Mouse (Mus musculus): Measurements from ENCODE around the gene Vpreb3. TPM values are rescaled to one million over a fixed set of nuclear protein-coding genes. Genes with fewer than 3 reads are reported as not detected.

Gene Vpreb3
- polyA plus RNA-seq, 1 experiment from 2014 or later = 1.6 TPM

GRCm38 (mm10) chr10:75926396-75926795 lies 16.5 kb upstream of the Vpreb3 start:
- peaks cover 19% of the 10 kb centered on the region for H3K4me1 ChIP-seq (replicated peaks; ENCODE audit: control insufficient read depth, insufficient read depth, low read length)
- WGBS = 84% methylated on average over 13 of the region's 13 CpGs
- peaks cover 10% of the 10 kb centered on the region; the same call in 1 of the 2 replicates for H3K36me3 ChIP-seq (replicated peaks; ENCODE audit: control insufficient read depth, insufficient read depth)
- H3K4me2 ChIP-seq (replicated peaks) = no peak overlapping the region
- H3K27me3 ChIP-seq (ENCODE audit: control insufficient read depth, insufficient read depth, low read length) = no peaks in the 10 kb centered on the region
- H3K9me3 ChIP-seq (ENCODE audit: control insufficient read depth, low read length) = no peaks in the 10 kb centered on the region
- no peak for DNase-seq (ENCODE audit: low spot score)
- H3K9ac ChIP-seq = no peak overlapping the region
- ATAC-seq (ENCODE audit: low FRiP score) = no peak
- H3K4me3 ChIP-seq (replicated peaks; ENCODE audit: low read length) = no peak overlapping the region
- H3K27ac ChIP-seq = no peak overlapping the region

- H3K9ac ChIP-seq = no peak overlapping the region
- H3K4me1 ChIP-seq (replicated peaks; ENCODE audit: control insufficient read depth, insufficient read depth, low read length) = peaks cover 22% of the 10 kb centered on the region
- no peak for DNase-seq (ENCODE audit: low spot score)
- peaks cover 10% of the 10 kb centered on the region; the same call in 1 of the 2 replicates for H3K36me3 ChIP-seq (replicated peaks; ENCODE audit: control insufficient read depth, insufficient read depth)
- H3K27ac ChIP-seq = no peak overlapping the region
- ATAC-seq (ENCODE audit: low FRiP score) = no peak
- H3K4me3 ChIP-seq (replicated peaks; ENCODE audit: low read length) = no peak overlapping the region
- H3K4me2 ChIP-seq (replicated peaks) = peak overlapping the region; percentile 91; the same call in 1 of the 2 replicates
- no peaks in the 10 kb centered on the region for H3K9me3 ChIP-seq (ENCODE audit: control insufficient read depth, low read length)
- no peaks in the 10 kb centered on the region for H3K27me3 ChIP-seq (ENCODE audit: control insufficient read depth, insufficient read depth, low read length)
- WGBS = 22% methylated on average over 5 of the region's 6 CpGs
Observed at GRCm38 (mm10) chr10:75930304-75930703, 12.6 kb upstream of the Vpreb3 start.

- Histone ChIP-seq H3K27me3 (ENCODE audit: control insufficient read depth, insufficient read depth, low read length) (0 out of 2 replicates have a peak, but pooled peaks cover under 1% of the 10 kb centered on the region), H3K9me3 (ENCODE audit: control insufficient read depth, low read length) (no peaks in the 10 kb centered on the region), H3K27ac (no peak overlapping the region), H3K4me2 (replicated peaks) (peak overlapping the region; percentile 91), H3K36me3 (replicated peaks; ENCODE audit: control insufficient read depth, insufficient read depth) (peaks cover 10% of the 10 kb centered on the region; the same call in 1 of the 2 replicates), H3K9ac (peak overlapping the region; percentile 80; the same call in 1 of the 2 replicates), H3K4me3 (replicated peaks; ENCODE audit: low read length) (peak overlapping the region; percentile 49), H3K4me1 (replicated peaks; ENCODE audit: control insufficient read depth, insufficient read depth, low read length) (peaks cover 29% of the 10 kb centered on the region)
- ATAC-seq (ENCODE audit: low FRiP score) = no peak
- DNase-seq (ENCODE audit: low spot score) = no peak
- 26% methylated on average over 7 of the region's 7 CpGs for WGBS
Observed at GRCm38 (mm10) chr10:75931311-75931710, 11.5 kb upstream of the Vpreb3 start.

- peaks cover 9% of the 10 kb centered on the region; the same call in 1 of the 2 replicates for H3K27me3 ChIP-seq (ENCODE audit: control insufficient read depth, insufficient read depth, low read length)
- H3K4me1 ChIP-seq (replicated peaks; ENCODE audit: control insufficient read depth, insufficient read depth, low read length) = peaks cover 30% of the 10 kb centered on the region
- DNase-seq (ENCODE audit: low spot score) (no peak), ATAC-seq (ENCODE audit: low FRiP score) (peak; percentile 39; the same call in 1 of the 2 replicates)
- peak overlapping the region; percentile 80 for H3K9ac ChIP-seq
- H3K27ac ChIP-seq = no peak overlapping the region
- peak overlapping the region; percentile 91 for H3K4me2 ChIP-seq (replicated peaks)
- WGBS = under 1% methylated on average over 36 of the region's 44 CpGs
- H3K9me3 ChIP-seq (ENCODE audit: control insufficient read depth, low read length) = no peaks in the 10 kb centered on the region
- H3K36me3 ChIP-seq (replicated peaks; ENCODE audit: control insufficient read depth, insufficient read depth) = 0 out of 2 replicates have a peak, but pooled peaks cover 10% of the 10 kb centered on the region
- H3K4me3 ChIP-seq (replicated peaks; ENCODE audit: low read length) = peak overlapping the region; percentile 49
Observed at GRCm38 (mm10) chr10:75932081-75932678, 10.7 kb upstream of the Vpreb3 start.

- H3K36me3 ChIP-seq (replicated peaks; ENCODE audit: control insufficient read depth, insufficient read depth) = 0 out of 2 replicates have a peak, but pooled peaks cover 3% of the 10 kb centered on the region
- no peak for DNase-seq (ENCODE audit: low spot score)
- ATAC-seq (ENCODE audit: low FRiP score) = no peak
- H3K4me1 ChIP-seq (replicated peaks; ENCODE audit: control insufficient read depth, insufficient read depth, low read length) = peaks cover 30% of the 10 kb centered on the region
- H3K9ac ChIP-seq = peak within 1 kb of the TSS; percentile 80
- no peak within 1 kb of the TSS for H3K27ac ChIP-seq
- no peaks in the 10 kb centered on the region for H3K9me3 ChIP-seq (ENCODE audit: control insufficient read depth, low read length)
- peak within 1 kb of the TSS; percentile 91 for H3K4me2 ChIP-seq (replicated peaks)
- peak within 1 kb of the TSS; percentile 49 for H3K4me3 ChIP-seq (replicated peaks; ENCODE audit: low read length)
- H3K27me3 ChIP-seq (ENCODE audit: control insufficient read depth, insufficient read depth, low read length) = peaks cover 11% of the 10 kb centered on the region; the same call in 1 of the 2 replicates
- WGBS = 23% methylated on average over 6 of the region's 6 CpGs
Observed at GRCm38 (mm10) chr10:75932891-75933290, 10.0 kb upstream of the Vpreb3 start, which contains the start of gene Chchd10. Chchd10 (plus strand) TSS chr10:75933130.

GRCm38 (mm10) chr10:75934991-75935390 lies 7.9 kb upstream of the Vpreb3 start:
- Histone ChIP-seq H3K9ac (peak overlapping the region; percentile 58; the same call in 1 of the 2 replicates), H3K9me3 (ENCODE audit: control insufficient read depth, low read length) (no peaks in the 10 kb centered on the region), H3K4me1 (replicated peaks; ENCODE audit: control insufficient read depth, insufficient read depth, low read length) (peaks cover 30% of the 10 kb centered on the region), H3K27me3 (ENCODE audit: control insufficient read depth, insufficient read depth, low read length) (peaks cover 11% of the 10 kb centered on the region; the same call in 1 of the 2 replicates), H3K4me2 (replicated peaks) (peak overlapping the region; percentile 69), H3K36me3 (replicated peaks; ENCODE audit: control insufficient read depth, insufficient read depth) (no peaks in the 10 kb centered on the region), H3K27ac (no peak overlapping the region), H3K4me3 (replicated peaks; ENCODE audit: low read length) (peak overlapping the region; percentile 43)
- no peak for DNase-seq (ENCODE audit: low spot score)
- 80% methylated on average over 1 of the region's 1 CpGs for WGBS
- no peak for ATAC-seq (ENCODE audit: low FRiP score)

- H3K4me1 ChIP-seq (replicated peaks; ENCODE audit: control insufficient read depth, insufficient read depth, low read length) = peaks cover 31% of the 10 kb centered on the region
- no peaks in the 10 kb centered on the region for H3K9me3 ChIP-seq (ENCODE audit: control insufficient read depth, low read length)
- DNase-seq (ENCODE audit: low spot score) (peak; percentile 75), ATAC-seq (ENCODE audit: low FRiP score) (peak; percentile 57)
- peaks cover 11% of the 10 kb centered on the region; the same call in 1 of the 2 replicates for H3K27me3 ChIP-seq (ENCODE audit: control insufficient read depth, insufficient read depth, low read length)
- WGBS = 1% methylated on average over 51 of the region's 51 CpGs
- H3K4me2 ChIP-seq (replicated peaks) = peak within 1 kb of the TSS; percentile 69
- H3K27ac ChIP-seq = no peak within 1 kb of the TSS
- H3K9ac ChIP-seq = peak within 1 kb of the TSS; percentile 58
- H3K36me3 ChIP-seq (replicated peaks; ENCODE audit: control insufficient read depth, insufficient read depth) = no peaks in the 10 kb centered on the region
- peak within 1 kb of the TSS; percentile 43 for H3K4me3 ChIP-seq (replicated peaks; ENCODE audit: low read length)
Observed at GRCm38 (mm10) chr10:75935680-75936541, 6.9 kb upstream of the Vpreb3 start, which contains the start of gene Mmp11. Mmp11 (minus strand) TSS chr10:75936496.

GRCm38 (mm10) chr10:75936909-75937667 lies 5.8 kb upstream of the Vpreb3 start:
- no peak for ATAC-seq (ENCODE audit: low FRiP score)
- 34% methylated on average over 18 of the region's 18 CpGs for WGBS
- no peak overlapping the region for H3K4me3 ChIP-seq (replicated peaks; ENCODE audit: low read length)

More at GRCm38 (mm10) chr10:75936909-75937667, 5.8 kb upstream of the Vpreb3 start:
- no peak overlapping the region for H3K27ac ChIP-seq
- H3K36me3 ChIP-seq (replicated peaks; ENCODE audit: control insufficient read depth, insufficient read depth) = no peaks in the 10 kb centered on the region
- DNase-seq (ENCODE audit: low spot score) = no peak
- peaks cover 20% of the 10 kb centered on the region for H3K4me1 ChIP-seq (replicated peaks; ENCODE audit: control insufficient read depth, insufficient read depth, low read length)
- H3K9ac ChIP-seq = no peak overlapping the region
- H3K4me2 ChIP-seq (replicated peaks) = peak overlapping the region; percentile 69; the same call in 1 of the 2 replicates
- H3K9me3 ChIP-seq (ENCODE audit: control insufficient read depth, low read length) = no peaks in the 10 kb centered on the region
- H3K27me3 ChIP-seq (ENCODE audit: control insufficient read depth, insufficient read depth, low read length) = peaks cover 11% of the 10 kb centered on the region; the same call in 1 of the 2 replicates

Measured in hindbrain, embryonic 14.5 days (tissue).